Mouse (Mus musculus) heart, embryonic 14.5 days (tissue): ENCODE measurements around the gene Ccdc7a. TPM values are rescaled to one million over a fixed set of nuclear protein-coding genes. Genes with fewer than 3 reads are reported as not detected.
"Not testable (repeated sequence)": the region's sequence is repeated elsewhere in the genome, so short reads cannot be mapped to it uniquely, and the experiment has no call there.

Experiments
- ATAC-seq: fragments of 200-750 bp; cut with Nextera tagmentation; 2 replicates; pipeline ENCODE4 v1.8.0; 2017; ENCODE audit warnings: low read depth, moderate TSS enrichment; ENCODE audit not compliant: insufficient number of reproducible peaks, insufficient read depth, low FRiP score
- H3K27ac ChIP-seq, 2 experiments: fragments of 200-500 bp in 1 of 2; fragments of 300-500 bp in 1 of 2; sonication (generic) in 1 of 2; replicated peaks in 1 of 2; 2 replicates each; pipeline ENCODE4 v1.5.1; 2012 to 2014; ENCODE audit warnings: low read depth in 2 of 2, low read length in 2 of 2, control low read depth in 1 of 2, mild to moderate bottlenecking in 1 of 2, mixed read lengths in 1 of 2; ENCODE audit not compliant: control insufficient read depth in 1 of 2, insufficient read depth in 1 of 2
- H3K27me3 ChIP-seq: fragments of 300-500 bp; sonication (generic); 2 replicates; pipeline ENCODE4 v1.6.1; 2014; ENCODE audit warnings: mild to moderate bottlenecking, low read length, control low read depth; ENCODE audit not compliant: control insufficient read depth, insufficient read depth
- H3K36me3 ChIP-seq: fragments of 300-500 bp; sonication (generic); 2 replicates; pipeline ENCODE4 v1.6.1; 2014; ENCODE audit warnings: mild to moderate bottlenecking, control low read depth, low read length, mixed read lengths; ENCODE audit not compliant: control insufficient read depth, insufficient read depth
- H3K4me1 ChIP-seq, 2 experiments: fragments of 200-500 bp in 1 of 2; fragments of 300-500 bp in 1 of 2; sonication (generic) in 1 of 2; 2 replicates each; pipeline ENCODE4 v1.6.1; 2012 to 2014; ENCODE audit warnings: low read length in 2 of 2, control low read depth in 1 of 2, mixed read lengths in 1 of 2; ENCODE audit not compliant: control insufficient read depth in 2 of 2, insufficient read depth in 2 of 2
- H3K4me2 ChIP-seq: fragments of 300-500 bp; sonication (generic); 2 replicates; pipeline ENCODE4 v1.6.1; 2014; ENCODE audit warnings: mild to moderate bottlenecking, low read length
- H3K4me3 ChIP-seq, 2 experiments: fragments of 200-500 bp in 1 of 2; fragments of 300-500 bp in 1 of 2; sonication (generic) in 1 of 2; 2 replicates each; pipeline ENCODE4 v1.5.1; 2012 to 2014; ENCODE audit warnings: low read length in 2 of 2, mild to moderate bottlenecking in 2 of 2, control low read depth in 1 of 2, low read depth in 1 of 2, moderate library complexity in 1 of 2; ENCODE audit not compliant: control insufficient read depth in 1 of 2, insufficient read depth in 1 of 2
- H3K9ac ChIP-seq: fragments of 300-500 bp; sonication (generic); 2 replicates; pipeline ENCODE4 v1.6.1; 2014; ENCODE audit warnings: mild to moderate bottlenecking, low read length
- H3K9me3 ChIP-seq: fragments of 300-500 bp; sonication (generic); 2 replicates; pipeline ENCODE4 v1.6.1; 2016; ENCODE audit warnings: low read length, control low read depth; ENCODE audit not compliant: control insufficient read depth
- WGBS: fragments of 180-500 bp; shearing (Covaris S2); extraction: QIAGEN DNeasy Blood & Tissue Kit; methylation state at CpG from one replicate; pipeline ENCODE4 v1.1.7; 2014; 5-methylcytosine and 5-hydroxymethylcytosine counted together
- polyA plus RNA-seq: library from polyadenylated mRNA; unstranded; fragments of >200 nt; fragmentation: Nextera tagmentation; extraction: Ambion mirVana; gene quantifications from 2 replicates; pipeline ENCODE4 v1.2.1, GENCODE M21; 2014

Gene Ccdc7a
- polyA plus RNA-seq: not detected in 2 replicates

GRCm38 (mm10) chr8:129065417-129065816 lies at the start of gene Ccdc7a:
Ccdc7a (minus strand) TSS chr8:129065517.
- H3K9me3 ChIP-seq, H3K27ac ChIP-seq, H3K4me3 ChIP-seq, ATAC-seq, H3K4me2 ChIP-seq, H3K4me1 ChIP-seq, H3K27me3 ChIP-seq, H3K36me3 ChIP-seq, H3K9ac ChIP-seq: not testable (repeated sequence)
- 82% methylated on average over 2 of the region's 11 CpGs for WGBS

- not testable (repeated sequence) for H3K27me3 ChIP-seq, H3K4me2 ChIP-seq, H3K9ac ChIP-seq, H3K27ac ChIP-seq, H3K4me1 ChIP-seq, ATAC-seq, H3K36me3 ChIP-seq, H3K9me3 ChIP-seq, H3K4me3 ChIP-seq
- WGBS: 44% methylated on average over 1 of the region's 10 CpGs
These were observed 1.5 kb upstream of the Ccdc7a start, which contains the start of gene Ccdc7b for GRCm38 (mm10) chr8:129066834-129067233. Ccdc7b (plus strand) TSS chr8:129067134.

GRCm38 (mm10) chr8:128991389-128991788 lies 73.9 kb downstream of the Ccdc7a start:
- Histone ChIP-seq H3K4me2 (no peak overlapping the region), H3K9ac (no peak overlapping the region), H3K27me3 (no peaks in the 10 kb centered on the region), H3K4me3 (no peak overlapping the region), H3K4me1 (no peaks in the 10 kb centered on the region), H3K9me3 (no peaks in the 10 kb centered on the region), H3K27ac (no peak overlapping the region), H3K36me3 (no peaks in the 10 kb centered on the region)
- 73% methylated on average over 1 of the region's 1 CpGs for WGBS
- no peak for ATAC-seq

- not testable (repeated sequence) for ATAC-seq
- 80% methylated on average over 11 of the region's 11 CpGs for WGBS
These were observed 116.4 kb downstream of the Ccdc7a start for GRCm38 (mm10) chr8:128948941-128949340.

GRCm38 (mm10) chr8:128941022-128941641 lies 124.2 kb downstream of the Ccdc7a start:
- H3K9me3 ChIP-seq, H3K4me3 ChIP-seq, H3K36me3 ChIP-seq, ATAC-seq, H3K27ac ChIP-seq, H3K9ac ChIP-seq, H3K4me1 ChIP-seq, H3K27me3 ChIP-seq: not testable (repeated sequence)
- WGBS: 3% methylated on average over 6 of the region's 6 CpGs
- peak overlapping the region; percentile 39 for H3K4me2 ChIP-seq

More at GRCm38 (mm10) chr8:128948941-128949340, 116.4 kb downstream of the Ccdc7a start:
- not testable (repeated sequence) for H3K4me3 ChIP-seq, H3K27ac ChIP-seq, H3K9ac ChIP-seq, H3K4me1 ChIP-seq, H3K36me3 ChIP-seq, H3K9me3 ChIP-seq, H3K4me2 ChIP-seq, H3K27me3 ChIP-seq

GRCm38 (mm10) chr8:128933446-128933845 lies 131.9 kb downstream of the Ccdc7a start:
- no peak overlapping the region for H3K4me2 ChIP-seq
- H3K9ac ChIP-seq: no peak overlapping the region
- H3K27ac ChIP-seq: no peak overlapping the region
- WGBS: 61% methylated on average over 4 of the region's 4 CpGs
- H3K4me3 ChIP-seq: no peak overlapping the region
- no peaks in the 10 kb centered on the region for H3K9me3 ChIP-seq
- no peaks in the 10 kb centered on the region for H3K4me1 ChIP-seq
- no peak for ATAC-seq
- H3K27me3 ChIP-seq: no peaks in the 10 kb centered on the region
- no peaks in the 10 kb centered on the region for H3K36me3 ChIP-seq

- WGBS: 44% methylated on average over 3 of the region's 3 CpGs
- H3K9ac ChIP-seq: no peak overlapping the region
- H3K27ac ChIP-seq: no peak overlapping the region
- no peak overlapping the region for H3K4me2 ChIP-seq
- H3K4me3 ChIP-seq: no peak overlapping the region
- no peaks in the 10 kb centered on the region for H3K27me3 ChIP-seq
- no peaks in the 10 kb centered on the region for H3K36me3 ChIP-seq
- H3K9me3 ChIP-seq: no peaks in the 10 kb centered on the region
- H3K4me1 ChIP-seq: no peaks in the 10 kb centered on the region
- no peak for ATAC-seq
These were observed 182.6 kb downstream of the Ccdc7a start for GRCm38 (mm10) chr8:128882719-128883118.

GRCm38 (mm10) chr8:128843749-128844148 lies 221.6 kb downstream of the Ccdc7a start:
- Histone ChIP-seq H3K27me3 (no peaks in the 10 kb centered on the region), H3K4me1 (no peaks in the 10 kb centered on the region), H3K27ac (no peak overlapping the region), H3K9me3 (no peaks in the 10 kb centered on the region), H3K4me3 (no peak overlapping the region), H3K9ac (no peak overlapping the region), H3K36me3 (no peaks in the 10 kb centered on the region), H3K4me2 (no peak overlapping the region)
- ATAC-seq: no peak
- WGBS: 45% methylated on average over 5 of the region's 5 CpGs
